Mouse (Mus musculus) bone marrow, adult 2 months (tissue): ENCODE results near the gene Lmnb2.

Experiments used
- CTCF ChIP-seq: fragments of 200-500 bp; IDR thresholded peaks from 2 replicates; pipeline ENCODE4 v1.5.1; 2011; ENCODE audit warnings: low read length, control low read depth; ENCODE audit not compliant: control insufficient read depth, insufficient read depth
- POLR2A ChIP-seq: fragments of 200-500 bp; IDR thresholded peaks from 2 replicates; pipeline ENCODE4 v1.6.1; 2011; ENCODE audit warnings: low read depth, mild to moderate bottlenecking, control low read depth, low read length, borderline replicate concordance; ENCODE audit not compliant: control insufficient read depth

DNA sequence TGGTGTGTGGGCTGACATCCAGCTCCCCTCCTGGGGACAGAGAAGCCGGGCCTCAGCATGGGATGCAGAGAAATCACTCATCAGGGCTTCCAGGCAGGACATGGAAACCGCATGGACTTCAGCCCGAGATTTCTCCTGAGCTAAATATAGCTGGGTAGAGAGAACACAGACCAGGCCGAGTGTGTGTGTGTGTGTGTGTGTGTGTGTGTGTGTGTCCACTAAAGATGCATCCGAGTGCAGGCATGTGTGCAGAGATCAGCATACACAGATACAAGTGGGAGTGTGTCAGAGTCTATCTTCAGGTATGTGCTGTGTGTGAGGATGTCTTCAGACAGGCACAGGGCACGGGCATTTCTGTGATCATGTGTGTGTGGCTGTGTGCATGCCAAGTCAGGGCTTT, 36.8 kb upstream of the Lmnb2 start:
- TF ChIP-seq CTCF, result no peak
- TF ChIP-seq POLR2A, result no peak
